11 mouse cellular contexts compared by ENCODE assay signal in genomic region chr3:126737128-126737527, GRCm38 (mm10).
DNase-seq lines count a peak whose midpoint lies in the region; ATAC-seq lines count a peak whose summit lies in the region.
"Had no signal": no experiment of that assay in that cellular context is flagged by ENCODE, and none has a peak within 500 bp of the region (broad histone marks: within the 10 kb centered on the region; RNA-seq: fewer than 3 reads in every experiment).

No protein-coding gene starts in this region.

- peak; percentile 31 for DNase-seq in cerebellum, adult 11 months
- DNase-seq in left cerebral cortex, postnatal 4 days: peak; percentile 84
- no peak for DNase-seq in left cerebral cortex, adult 11 months (ENCODE audit: low spot score)
- DNase-seq in lung, postnatal 36 days: peak; percentile 53
- no peak for DNase-seq in T-cell, adult 2 months (ENCODE audit: low spot score)
- DNase-seq: thymus, postnatal 25 days had no signal

- H3K9ac ChIP-seq in heart, embryonic 14.5 days (ENCODE audit: low read length): no peak overlapping the region

- 16% methylated on average over 2 of the region's 2 CpGs for WGBS in heart, embryonic 14.5 days

- peak overlapping the region; percentile 31; the same call in 1 of the 2 replicates for H3K4me2 ChIP-seq in heart, embryonic 14.5 days (ENCODE audit: low read length)

- no peak overlapping the region for H3K4me3 ChIP-seq in heart, embryonic 14.5 days (ENCODE audit: control insufficient read depth in 1 of 2, insufficient read depth in 1 of 2, low read depth in 1 of 2, low read length in 2 of 2)

- H3K27me3 ChIP-seq in heart, embryonic 14.5 days (ENCODE audit: control insufficient read depth, insufficient read depth, low read length): no peaks in the 10 kb centered on the region

- no peaks in the 10 kb centered on the region for H3K36me3 ChIP-seq in heart, embryonic 14.5 days (ENCODE audit: control insufficient read depth, insufficient read depth, low read length)

- intact Hi-C loops in left cerebral cortex, postnatal 4 days (cut with DNase I): no loop called here

- peaks cover 13 to 43% of the 10 kb centered on the region in 2 experiments for H3K4me1 ChIP-seq in heart, embryonic 14.5 days (ENCODE audit: control insufficient read depth in 2 of 2, insufficient read depth in 2 of 2, low read length in 2 of 2)

- H3K27ac ChIP-seq in heart, embryonic 14.5 days (replicated peaks in 1 of 2; ENCODE audit: control insufficient read depth in 1 of 2, insufficient read depth in 1 of 2, low read depth in 2 of 2, low read length in 2 of 2): peak overlapping the region; percentile 85 to 86
- H3K27ac ChIP-seq: kidney, postnatal 0 days; macrophage had no signal

- H3K9me3 ChIP-seq in heart, embryonic 14.5 days (ENCODE audit: control insufficient read depth, low read length): no peaks in the 10 kb centered on the region

- no peak for ATAC-seq in cerebellum, adult (ENCODE audit: insufficient number of reproducible peaks, low FRiP score, low TSS enrichment)
- ATAC-seq in heart, embryonic 14.5 days (ENCODE audit: insufficient number of reproducible peaks, insufficient read depth, low FRiP score, low read depth): peak; percentile 69
- ATAC-seq in inflammation-experienced regulatory T-cells, adult 6 months: no peak

Comparison
In these comparisons a context has a peak if more than half of its experiments do, and no peak if none do; other contexts are left out.
1. DNase-seq: peak in cerebellum, adult 11 months (single experiment), left cerebral cortex, postnatal 4 days (single experiment) and lung, postnatal 36 days (single experiment); none in left cerebral cortex, adult 11 months (single experiment) and T-cell, adult 2 months (single experiment).